Comparison of ENCODE assay signal across 12 mouse cellular contexts in the genomic region with DNA sequence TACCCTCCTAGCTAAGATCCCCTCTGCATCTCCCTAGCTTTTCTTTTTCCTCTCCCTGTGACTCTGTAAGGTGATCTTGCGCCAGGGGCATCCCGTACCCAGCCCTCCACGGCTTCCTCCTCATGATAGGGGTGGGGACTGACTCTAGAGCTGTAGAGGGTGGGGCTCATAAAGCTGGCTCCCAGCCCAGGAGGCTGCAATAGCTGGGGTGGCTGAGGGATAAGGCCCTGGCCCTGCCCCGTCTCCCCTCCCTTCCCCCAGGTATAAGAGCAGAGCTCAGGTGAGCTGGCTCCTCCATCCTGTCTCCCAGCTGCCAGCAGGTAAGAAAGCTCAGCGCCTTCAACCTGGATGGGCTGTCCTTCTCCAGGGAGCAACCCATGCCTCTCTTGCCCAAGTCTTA. TPM values are rescaled to one million over a fixed set of nuclear protein-coding genes. Genes with fewer than 3 reads are reported as not detected.
DNase-seq lines count a peak whose midpoint lies in the region; ATAC-seq lines count a peak whose summit lies in the region.
"Had no signal": no experiment of that assay in that cellular context is flagged by ENCODE, and none has a peak within 500 bp of the region (broad histone marks: within the 10 kb centered on the region; RNA-seq: fewer than 3 reads in every experiment).

S100a14 (plus strand) TSS at position 277 of the 400 bp plus-strand sequence.

- intact Hi-C loops in heart, postnatal 10 days (cut with DNase I): no loop called here

- H3K27me3 ChIP-seq in intestine, embryonic 15.5 days (replicated peaks): no peaks in the 10 kb centered on the region
- no peaks in the 10 kb centered on the region for H3K27me3 ChIP-seq in forebrain, embryonic 13.5 days
- H3K27me3 ChIP-seq: limb, embryonic 13.5 days had no signal

- H3K4me3 ChIP-seq in intestine, embryonic 15.5 days (replicated peaks): no peak within 1 kb of the TSS
- no peak within 1 kb of the TSS for H3K4me3 ChIP-seq in forebrain, embryonic 13.5 days
- H3K4me3 ChIP-seq: limb, embryonic 13.5 days had no signal

- peaks cover 7% of the 10 kb centered on the region; the same call in 1 of the 2 replicates for H3K4me1 ChIP-seq in intestine, embryonic 15.5 days (replicated peaks)
- H3K4me1 ChIP-seq in forebrain, embryonic 13.5 days: no peaks in the 10 kb centered on the region
- H3K4me1 ChIP-seq: limb, embryonic 13.5 days had no signal

- H3K9me3 ChIP-seq in intestine, embryonic 15.5 days: no peaks in the 10 kb centered on the region
- H3K9me3 ChIP-seq in forebrain, embryonic 13.5 days (replicated peaks): no peaks in the 10 kb centered on the region
- H3K9me3 ChIP-seq: limb, embryonic 13.5 days had no signal

- 48% methylated on average over 5 of the region's 5 CpGs for WGBS in intestine, embryonic 15.5 days
- WGBS in forebrain, embryonic 13.5 days: 80% methylated on average over 5 of the region's 5 CpGs

- peak; percentile 98 for ATAC-seq in intestine, embryonic 15.5 days
- no peak for ATAC-seq in forebrain, embryonic 13.5 days

- DNase-seq in heart, adult 11 months: peak; percentile 97
- DNase-seq in heart, postnatal 10 days: no peak
- DNase-seq in 3134 (ENCODE audit: extremely low read depth, insufficient read length, low spot score) (peak; percentile 42), adipocyte (ENCODE audit: low spot score) (no peak)
- DNase-seq in lung, postnatal 4 days: peak; percentile 73 to 86
- no peak for DNase-seq in ovary, postnatal 14 days (ENCODE audit: low spot score)
- DNase-seq: kidney, postnatal 36 days had no signal

- H3K9ac ChIP-seq in intestine, embryonic 15.5 days: no peak within 1 kb of the TSS
- no peak within 1 kb of the TSS for H3K9ac ChIP-seq in forebrain, embryonic 13.5 days
- H3K9ac ChIP-seq: limb, embryonic 13.5 days had no signal

- H3K36me3 ChIP-seq in intestine, embryonic 15.5 days: no peaks in the 10 kb centered on the region
- H3K36me3 ChIP-seq in forebrain, embryonic 13.5 days (ENCODE audit: poor library complexity, severe bottlenecking): no peaks in the 10 kb centered on the region
- H3K36me3 ChIP-seq: limb, embryonic 13.5 days had no signal

- peak within 1 kb of the TSS; percentile 27; the same call in 1 of the 2 replicates for H3K4me2 ChIP-seq in intestine, embryonic 15.5 days (replicated peaks)
- H3K4me2 ChIP-seq in forebrain, embryonic 13.5 days: no peak within 1 kb of the TSS
- H3K4me2 ChIP-seq: limb, embryonic 13.5 days had no signal

- H3K27ac ChIP-seq in intestine, embryonic 15.5 days: 0 out of 2 replicates have a peak within 1 kb of the TSS, but pooled peaks have one; percentile 17
- H3K27ac ChIP-seq in forebrain, embryonic 13.5 days: no peak within 1 kb of the TSS
- H3K27ac ChIP-seq: limb, embryonic 13.5 days had no signal

RNA-seq across cellular contexts. Expression of gene S100a14, which starts in this region (rescaled TPM):
- not detected for total RNA-seq in heart, postnatal 10 days (2021)
- polyA plus RNA-seq in intestine, embryonic 15.5 days (2015; fragmentation: Nextera tagmentation; extraction: Ambion mirVana): 6.3 and 8.5 TPM in 2 replicates
- polyA plus RNA-seq in forebrain, embryonic 13.5 days (2015; fragmentation: Nextera tagmentation; extraction: Ambion mirVana): not detected in 2 replicates
- polyA plus RNA-seq: heart, postnatal 0 days; neural tube, embryonic 11.5 days had no signal

Comparison
In these comparisons a context has a peak if more than half of its experiments do, and no peak if none do; other contexts are left out.
1. DNase-seq: peak in heart, adult 11 months (single experiment), 3134 (single experiment) and lung, postnatal 4 days (2 of 2); none in heart, postnatal 10 days (0 of 2), adipocyte (single experiment) and ovary, postnatal 14 days (single experiment).